Mouse (Mus musculus): ENCODE results near the gene Sgk1.

The Sgk1 gene

DNA sequence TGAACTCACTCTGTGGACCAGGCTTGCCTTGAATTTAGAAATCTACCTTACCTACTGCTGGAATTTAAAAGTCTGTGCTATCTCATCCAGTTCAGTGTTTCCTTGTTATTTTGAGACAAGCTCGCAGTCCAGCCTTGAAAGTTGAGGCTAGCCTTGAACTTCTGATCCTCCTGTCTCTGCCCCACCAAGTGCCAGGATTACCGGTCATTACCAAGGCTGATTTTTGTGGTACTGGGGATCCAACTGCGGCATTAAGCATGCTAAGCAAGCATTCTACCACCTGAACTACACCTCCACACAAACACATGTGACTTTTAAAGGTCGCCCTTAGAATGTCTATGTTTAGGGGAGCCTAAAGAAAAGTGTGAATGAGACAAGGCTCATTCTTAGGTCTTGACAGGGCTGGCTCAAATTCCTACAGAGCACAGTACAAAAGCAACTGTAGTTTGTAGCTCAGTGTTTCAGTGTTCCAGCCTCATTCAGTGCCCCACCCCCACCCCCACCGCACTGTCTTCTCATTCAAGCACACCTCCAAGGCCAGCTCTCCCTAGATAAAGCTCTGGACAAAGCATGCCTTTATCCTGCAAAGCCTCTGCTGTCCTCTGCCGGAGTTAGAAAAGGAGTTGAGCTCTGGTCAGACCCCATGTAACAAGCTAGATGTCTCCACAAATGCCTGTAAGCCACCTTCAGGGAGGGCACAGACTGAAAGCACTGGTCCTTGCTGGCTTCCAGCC, 36.2 kb downstream of the Sgk1 start:
- no peak for DNase-seq (ENCODE audit: low read depth)

DNA sequence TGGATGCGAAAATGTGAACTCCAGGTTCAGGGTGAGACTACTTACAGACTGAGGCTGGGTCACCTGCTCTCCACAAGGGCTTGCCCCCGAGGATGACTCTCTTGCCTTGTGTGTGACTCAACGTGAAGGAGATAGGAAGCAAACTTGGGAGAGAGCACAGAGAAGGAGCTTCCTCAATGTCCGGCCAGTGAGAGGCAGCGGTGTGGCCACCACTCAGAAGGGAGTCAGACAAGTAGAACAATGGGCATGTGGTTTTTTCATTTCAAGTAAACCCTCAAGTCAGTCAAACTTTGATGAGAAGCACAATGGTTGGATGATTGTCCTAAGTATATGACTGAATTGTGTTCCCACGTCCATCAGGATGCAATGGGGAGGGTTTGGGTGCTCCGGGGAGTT, 36.8 kb downstream of the Sgk1 start:
- no peak for DNase-seq (ENCODE audit: low read depth)

DNA sequence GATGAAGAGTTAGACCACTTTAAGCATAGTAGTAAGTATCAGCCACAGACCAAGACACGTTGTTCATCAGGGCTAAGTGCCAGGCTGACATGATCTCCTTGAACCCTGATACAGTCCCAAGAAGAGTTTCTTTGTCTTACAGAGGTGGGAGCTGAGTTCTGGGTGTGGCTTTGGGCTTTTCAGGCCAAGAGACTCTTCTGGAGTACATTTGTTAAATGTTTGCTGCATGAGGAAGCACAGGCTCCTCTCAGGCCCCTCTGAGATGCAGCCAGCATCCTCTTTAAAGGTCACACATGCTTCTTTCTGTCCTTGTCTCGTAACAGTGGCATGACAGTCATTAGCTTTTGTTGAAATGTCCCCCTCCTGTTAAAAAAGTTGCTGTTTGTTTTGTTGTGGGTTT, 38.6 kb downstream of the Sgk1 start:
- DNase-seq (ENCODE audit: low read depth): no peak

DNA sequence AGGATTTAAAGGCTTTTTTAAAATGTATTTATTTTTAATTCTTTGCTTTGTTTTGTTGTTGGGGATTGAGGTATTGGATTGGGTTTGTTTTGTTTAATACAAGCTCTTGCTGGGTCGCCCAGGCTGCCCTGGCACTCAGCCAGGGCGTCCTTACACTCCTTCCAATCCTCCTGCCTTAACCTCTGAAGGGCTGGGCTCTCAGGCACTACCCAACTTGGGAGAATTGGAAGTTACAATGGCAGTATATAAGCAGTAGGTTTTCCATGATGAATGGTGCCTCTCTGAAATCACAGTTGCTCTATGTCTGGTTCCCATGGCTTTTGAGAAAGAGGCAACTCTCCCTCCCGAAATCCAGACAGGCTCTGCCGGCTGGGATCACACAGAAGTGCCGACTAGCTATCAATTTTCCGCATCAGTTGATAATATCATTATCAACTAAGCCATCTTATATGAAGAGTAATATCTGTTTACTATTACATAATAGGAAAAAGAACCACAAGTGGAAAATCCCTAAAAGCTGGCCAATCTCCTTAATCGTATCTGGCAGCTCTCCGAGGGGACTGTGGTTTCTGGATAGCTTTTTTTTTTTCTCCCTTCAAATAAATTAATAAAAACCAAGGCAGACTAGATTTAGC, 40.8 kb downstream of the Sgk1 start:
- peak; percentile 68 for DNase-seq (ENCODE audit: low read depth)

DNA sequence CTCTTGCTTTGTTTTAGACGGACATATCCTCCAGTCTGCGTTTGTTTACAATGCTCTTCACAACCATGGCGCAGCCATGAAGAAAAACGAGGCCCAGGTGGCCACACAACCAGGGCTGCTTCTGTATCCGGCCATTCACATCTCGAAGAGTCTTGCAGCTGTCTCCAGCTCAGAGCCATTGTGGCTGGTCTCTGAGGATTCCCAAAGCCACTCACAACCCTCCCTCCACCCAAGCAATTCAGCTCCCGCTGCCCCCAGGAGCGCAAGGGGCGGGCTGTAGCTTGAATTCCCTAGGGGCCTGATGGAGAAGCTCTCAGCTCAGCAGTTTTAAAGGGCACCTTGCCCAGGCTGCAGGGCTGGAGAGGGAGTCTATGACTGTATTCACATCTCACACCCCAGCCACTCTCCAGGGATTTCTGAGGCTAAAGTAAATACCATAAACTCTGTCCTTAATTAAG, 41.5 kb downstream of the Sgk1 start:
- peak; percentile 60 for DNase-seq (ENCODE audit: low read depth)

DNA sequence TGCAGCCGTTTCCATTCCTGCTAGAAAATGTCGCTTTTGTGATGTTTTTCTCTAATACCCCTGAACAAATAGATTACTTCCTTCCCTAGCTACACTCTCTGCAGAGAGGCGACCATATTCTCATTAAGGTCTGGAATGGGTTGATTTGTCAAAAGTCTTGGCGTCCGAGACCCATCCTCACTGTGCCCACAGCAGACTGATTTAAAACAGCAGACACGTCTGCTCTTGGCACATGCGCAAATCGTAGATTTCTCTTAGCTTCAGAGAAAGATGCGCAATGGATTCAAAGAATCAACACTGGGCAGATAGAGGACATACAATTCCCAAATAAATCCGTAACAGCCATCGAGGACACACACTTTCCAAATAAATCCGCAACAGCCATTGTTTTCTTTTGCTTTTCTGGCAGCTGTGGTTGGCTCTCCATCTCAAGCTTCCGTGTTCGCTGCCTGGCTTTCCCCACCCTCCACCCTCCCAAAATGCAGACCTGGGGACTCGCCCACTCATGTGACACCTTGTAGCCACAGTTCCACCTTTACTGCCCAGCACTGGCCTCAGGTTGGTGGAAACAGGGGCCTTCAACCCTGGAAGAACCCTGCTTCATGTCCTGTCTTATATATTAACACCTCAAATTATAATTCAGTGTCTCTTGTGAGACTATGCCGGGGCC, 42.2 kb downstream of the Sgk1 start:
- no peak for DNase-seq (ENCODE audit: low read depth)

DNA sequence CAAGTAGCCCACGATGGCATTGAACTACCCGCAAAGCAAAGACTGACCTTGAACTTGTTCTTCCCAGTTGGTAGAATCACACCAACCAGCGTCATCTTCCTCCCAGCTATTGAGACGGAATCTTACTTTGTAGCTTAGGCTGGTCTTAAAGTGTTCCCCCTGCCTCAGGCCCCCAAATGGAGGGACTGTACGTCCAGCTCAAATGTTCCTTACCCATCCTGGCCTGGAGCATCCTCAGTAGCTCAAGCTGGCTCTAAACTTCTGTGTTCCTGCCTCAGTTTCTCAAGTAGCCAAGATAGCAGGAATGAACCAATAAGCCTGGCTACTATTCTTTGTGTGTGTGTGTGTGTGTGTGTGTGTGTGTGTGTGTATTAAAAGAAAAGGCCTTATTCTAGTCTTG, 45.0 kb downstream of the Sgk1 start:
- DNase-seq (ENCODE audit: low read depth): no peak

DNA sequence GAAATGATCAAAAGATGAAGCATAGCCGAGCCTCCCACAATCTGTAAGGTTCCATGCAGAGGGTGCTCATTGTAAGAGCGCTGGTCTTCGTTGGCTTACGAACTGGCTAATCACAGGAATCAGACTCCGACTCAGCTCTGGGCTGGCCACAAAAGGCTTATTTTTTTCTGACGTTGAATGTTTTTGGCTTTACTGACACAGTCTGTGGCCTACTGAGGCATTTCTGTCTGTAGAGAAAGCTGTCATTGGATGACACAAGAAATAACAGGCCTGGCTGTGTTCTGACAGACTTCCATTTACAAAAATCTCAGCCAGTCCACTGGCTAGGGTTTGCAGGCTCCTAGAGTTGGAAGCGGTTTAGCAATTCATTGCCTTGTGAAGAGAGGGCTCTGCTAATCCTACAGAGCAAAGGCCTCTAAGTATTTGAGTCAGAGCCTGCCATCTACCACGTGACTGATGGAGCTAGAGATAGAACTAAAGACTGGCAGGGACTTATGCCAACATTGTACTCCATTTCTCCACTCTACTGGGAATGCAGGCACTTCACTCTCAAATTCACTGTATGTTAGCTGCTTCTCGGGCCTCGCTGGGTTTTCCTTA, 48.9 kb downstream of the Sgk1 start:
- peak; percentile 46 for DNase-seq (ENCODE audit: low read depth)

DNA sequence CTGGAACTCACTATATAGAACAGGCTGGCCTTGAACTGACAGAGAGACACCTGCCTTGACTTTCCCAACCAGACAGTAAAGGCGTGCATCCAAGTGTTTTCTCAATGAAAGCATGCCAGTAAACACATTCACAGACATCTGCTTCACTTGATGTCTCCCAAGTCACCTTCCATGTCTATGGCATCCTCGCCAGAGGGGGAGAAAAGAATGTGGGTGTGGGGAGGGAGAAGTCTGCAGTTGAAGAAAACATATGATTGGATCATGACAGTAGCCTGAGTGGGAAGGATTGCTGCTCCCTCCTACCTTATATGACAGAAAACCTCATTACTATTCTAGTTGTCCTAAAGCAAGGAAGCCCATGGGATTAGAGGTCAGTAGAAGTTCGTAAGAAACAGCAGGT, 50.8 kb downstream of the Sgk1 start:
- DNase-seq (ENCODE audit: low read depth): no peak

DNA sequence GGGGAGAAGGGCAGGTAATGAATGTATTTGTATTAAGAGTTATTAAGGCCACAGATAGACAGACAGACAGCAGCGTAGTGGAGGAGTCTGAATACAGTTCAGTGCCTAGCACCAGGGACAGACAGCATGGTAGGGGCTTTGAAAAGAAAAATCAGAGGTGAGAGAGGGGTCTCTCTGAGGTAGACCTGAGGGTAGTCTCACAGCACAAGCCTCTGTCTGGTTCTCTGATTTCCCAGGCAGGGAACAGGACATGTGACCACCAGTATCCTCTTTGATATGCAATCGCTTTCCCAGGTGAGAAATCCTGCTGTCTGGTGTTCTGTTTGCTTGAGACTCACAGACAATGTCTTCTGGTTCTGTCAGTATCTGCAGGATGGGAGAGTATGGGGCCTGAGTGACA, 52.8 kb downstream of the Sgk1 start:
- no peak for DNase-seq (ENCODE audit: low read depth)

DNA sequence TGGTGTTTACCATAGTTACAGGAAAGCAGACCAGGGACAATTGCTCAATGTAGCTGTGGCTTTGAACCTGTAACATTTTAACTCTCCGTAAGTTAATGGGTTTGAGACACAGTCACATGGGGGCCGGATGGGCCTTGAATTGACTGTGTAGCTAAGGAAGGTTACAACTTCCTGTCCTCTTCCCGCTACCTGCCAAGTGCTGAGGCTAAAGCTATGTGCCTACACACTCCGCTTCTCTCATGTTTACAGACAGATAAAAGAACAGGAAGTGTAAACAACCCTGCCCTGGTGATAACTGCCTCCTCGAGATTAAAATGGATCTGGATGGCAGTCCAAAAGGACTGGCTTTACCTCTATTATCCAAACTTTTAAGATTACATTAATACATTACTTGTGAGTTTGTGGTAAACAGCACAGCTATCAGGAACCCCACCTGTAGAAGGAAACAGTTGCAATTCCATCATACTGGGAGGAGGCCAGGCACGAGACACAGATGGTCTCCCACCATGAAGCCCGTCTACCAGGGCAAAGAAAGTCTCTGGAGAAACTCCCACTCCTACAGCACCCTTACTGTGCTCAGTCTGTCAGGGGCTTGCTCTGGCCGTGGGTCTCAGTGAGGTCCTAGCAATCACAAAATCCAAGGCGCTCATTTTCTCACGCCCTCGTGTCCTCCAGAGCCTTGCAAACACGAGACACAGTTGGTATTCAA, 54.7 kb downstream of the Sgk1 start:
- no peak for DNase-seq (ENCODE audit: low read depth)

DNA sequence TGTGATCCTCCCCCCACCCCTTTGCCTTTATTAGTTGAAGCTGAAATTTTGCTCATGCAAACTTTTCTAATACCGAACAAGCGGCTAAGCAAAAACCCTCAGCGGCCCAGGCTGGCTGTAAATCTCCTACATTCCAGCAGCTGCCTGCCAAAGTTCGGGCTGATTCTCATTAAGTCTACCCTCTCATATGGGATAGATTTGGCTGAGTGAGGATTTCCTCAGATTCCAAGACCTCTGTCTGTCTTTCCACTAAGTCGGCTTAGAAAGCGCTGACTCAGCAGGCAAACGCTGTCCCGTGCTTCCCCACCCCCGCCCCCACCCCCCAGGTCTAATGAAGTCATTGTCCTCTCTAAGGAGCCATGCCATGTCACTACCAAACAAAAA, 55.2 kb downstream of the Sgk1 start:
- DNase-seq (ENCODE audit: low read depth): peak; percentile 62

DNA sequence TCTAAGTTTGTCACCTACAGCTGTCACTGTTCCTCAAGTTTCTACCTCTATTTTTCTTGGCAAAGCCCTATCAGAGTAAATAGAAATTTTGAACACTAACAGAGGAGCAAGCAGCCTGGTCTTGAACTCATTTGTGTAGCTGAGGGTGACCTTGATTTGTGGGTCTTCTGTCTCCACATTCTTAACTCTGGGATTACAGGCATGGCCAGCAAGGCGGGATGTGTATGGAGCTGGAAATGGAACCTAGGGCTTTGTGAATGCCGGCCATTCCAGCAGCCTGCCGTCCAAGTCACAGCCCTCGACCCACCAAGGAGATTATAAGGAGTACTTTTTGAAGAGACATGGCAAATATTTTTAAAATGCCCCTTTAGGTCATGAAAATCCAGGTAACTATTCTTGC, 56.2 kb downstream of the Sgk1 start:
- no peak for DNase-seq (ENCODE audit: low read depth)

DNA sequence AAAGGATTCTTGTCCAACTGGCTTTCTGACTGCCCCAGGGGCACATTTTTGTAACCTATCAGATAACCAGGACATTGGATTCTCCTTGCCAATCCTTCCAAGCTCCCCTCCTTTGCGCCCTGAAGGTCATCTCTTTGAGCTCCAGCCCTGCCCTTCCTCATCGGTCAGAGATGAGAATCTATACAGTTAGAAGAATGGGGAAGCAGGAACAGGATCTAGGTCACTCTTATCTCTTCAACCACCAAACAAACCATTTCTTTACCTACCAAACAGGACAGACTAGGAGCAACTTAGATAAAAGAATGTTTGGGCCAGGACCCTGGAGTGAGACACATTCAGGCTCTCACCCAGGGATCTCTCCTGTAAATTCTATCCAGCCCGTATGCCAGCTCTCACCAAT, 59.3 kb downstream of the Sgk1 start:
- no peak for DNase-seq (ENCODE audit: low read depth)

DNA sequence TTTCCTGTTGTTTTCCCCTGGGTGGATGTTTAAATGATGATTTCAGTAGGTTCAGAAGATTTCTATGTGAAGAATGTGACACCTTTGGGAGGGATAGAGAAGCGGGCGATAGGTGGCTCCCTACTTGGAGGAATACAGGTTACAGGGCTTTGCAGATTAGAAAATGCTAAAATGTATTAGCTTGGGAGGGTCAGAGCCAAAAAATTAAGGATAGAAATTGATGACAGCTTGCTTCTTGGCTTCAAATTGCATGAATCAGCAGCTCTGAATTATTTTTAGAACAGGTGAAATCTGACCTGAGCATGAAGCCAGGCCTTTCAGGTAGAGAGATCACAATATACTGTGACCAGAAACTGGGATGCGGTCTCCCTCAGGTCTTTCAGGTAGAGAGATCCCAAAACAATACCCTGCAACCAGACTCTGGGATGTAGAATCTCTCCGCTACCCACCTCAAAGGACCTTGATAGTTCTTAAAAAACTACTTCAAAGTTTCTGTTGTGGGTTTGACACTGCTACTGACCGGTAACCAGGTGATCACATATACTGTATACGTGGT, 61.2 kb downstream of the Sgk1 start:
- DNase-seq (ENCODE audit: low read depth): no peak

DNA sequence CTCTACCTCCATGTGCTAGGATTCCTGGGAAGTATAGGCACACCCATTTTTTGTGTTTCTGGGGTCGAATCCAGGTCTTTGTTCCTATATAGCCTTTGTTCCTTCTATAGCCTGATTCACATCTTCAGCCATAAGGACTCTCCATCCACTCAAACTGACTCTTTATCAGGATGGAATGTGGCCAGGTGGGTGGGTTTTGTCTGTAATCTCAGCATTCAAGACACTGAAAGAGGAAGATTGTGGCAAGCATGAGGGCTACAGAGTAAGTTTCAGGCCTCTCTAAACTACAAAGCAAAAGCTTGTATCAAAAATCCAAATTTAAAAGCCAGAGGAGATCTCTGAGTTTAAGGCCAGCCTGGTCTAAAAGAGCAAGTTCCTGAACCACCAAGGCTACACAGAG, 63.2 kb downstream of the Sgk1 start:
- no peak for DNase-seq (ENCODE audit: low read depth)

DNA sequence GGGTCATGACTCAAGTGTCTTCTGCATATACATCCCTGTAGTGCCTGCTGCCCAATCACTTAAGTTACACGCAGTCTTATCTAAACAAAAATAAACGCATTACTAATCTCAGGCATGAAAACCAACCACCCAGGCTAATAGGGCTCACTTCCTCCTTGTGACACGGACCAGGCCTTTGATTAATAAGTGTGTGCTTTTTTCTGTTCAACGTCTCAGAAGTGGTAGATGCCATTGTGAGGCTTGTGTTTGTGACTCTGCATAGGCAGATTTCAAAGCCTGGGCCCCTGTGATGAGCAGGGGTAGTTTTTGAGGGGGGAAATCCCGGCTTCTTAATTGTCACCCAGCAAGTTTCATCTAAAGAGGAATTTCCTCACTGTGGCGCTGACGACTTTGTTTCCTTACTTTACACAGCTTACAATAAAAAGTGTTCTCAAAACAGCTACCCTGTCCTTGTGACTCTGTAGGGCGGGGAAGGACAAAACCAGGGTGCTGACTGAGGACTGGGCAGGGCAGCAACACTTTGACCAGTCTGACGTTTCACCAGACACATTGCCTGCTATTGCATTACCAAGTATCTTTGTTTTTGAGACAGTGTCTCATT, 64.9 kb downstream of the Sgk1 start:
- no peak for DNase-seq (ENCODE audit: low read depth)

DNA sequence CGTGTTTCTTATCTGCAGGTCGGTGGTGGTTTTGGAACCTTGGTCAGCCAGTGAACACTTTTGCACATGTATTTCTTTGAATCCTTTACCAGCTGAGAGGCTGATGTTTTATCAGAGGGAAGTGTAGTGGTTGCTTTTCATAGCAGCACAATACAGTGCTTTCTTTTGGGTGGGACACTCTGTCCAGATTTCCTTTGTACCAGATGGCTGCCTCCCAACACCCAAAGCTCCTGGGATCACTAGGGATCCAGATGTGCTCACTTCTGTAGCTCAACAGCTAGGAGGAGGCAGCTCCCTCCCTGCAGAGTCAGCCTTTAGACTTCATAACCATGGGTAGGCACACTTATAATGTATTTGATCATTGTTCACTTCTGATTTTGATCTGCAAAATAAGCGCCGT, 70.5 kb downstream of the Sgk1 start:
- no peak for DNase-seq (ENCODE audit: low read depth)

DNA sequence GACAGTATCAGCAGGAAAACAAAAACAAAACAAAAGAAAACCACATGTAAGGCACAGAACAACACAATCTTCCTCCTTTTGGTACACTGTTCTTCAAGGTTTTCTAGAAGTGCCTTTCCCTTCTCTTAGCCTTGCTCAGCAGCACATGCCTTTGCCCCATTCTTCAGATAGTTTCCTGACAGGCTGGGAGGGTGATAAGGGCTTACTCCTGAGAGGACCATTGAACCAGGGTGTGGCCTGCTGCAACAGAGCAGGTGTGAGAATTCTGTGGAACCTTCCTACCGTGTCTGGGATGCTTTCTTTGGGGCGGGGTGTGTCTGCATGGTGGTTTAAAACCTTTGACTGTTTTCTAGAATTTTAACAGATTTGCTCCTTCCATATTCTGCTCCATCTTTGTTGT, 79.1 kb downstream of the Sgk1 start:
- DNase-seq (ENCODE audit: low read depth): no peak

DNA sequence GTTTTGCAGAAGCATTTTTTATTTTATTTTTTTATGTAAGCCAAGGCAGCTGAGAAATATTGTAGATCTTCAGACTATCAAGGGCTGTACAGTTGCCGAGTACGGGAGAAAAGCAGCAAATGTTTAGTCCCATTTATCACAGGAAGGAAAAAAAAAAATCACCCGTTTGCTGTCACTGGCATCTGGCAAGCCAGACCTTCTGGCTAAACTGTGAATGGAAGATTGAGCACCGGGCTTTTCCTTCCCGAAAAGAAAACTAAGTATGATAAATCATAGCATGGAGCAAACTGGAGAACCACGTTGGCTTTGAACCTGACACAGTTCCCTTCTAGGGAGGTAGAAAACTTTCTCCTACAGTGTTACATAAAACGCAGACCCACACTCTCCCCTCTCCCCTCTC, 81.0 kb downstream of the Sgk1 start:
- DNase-seq (ENCODE audit: low read depth): no peak

DNA sequence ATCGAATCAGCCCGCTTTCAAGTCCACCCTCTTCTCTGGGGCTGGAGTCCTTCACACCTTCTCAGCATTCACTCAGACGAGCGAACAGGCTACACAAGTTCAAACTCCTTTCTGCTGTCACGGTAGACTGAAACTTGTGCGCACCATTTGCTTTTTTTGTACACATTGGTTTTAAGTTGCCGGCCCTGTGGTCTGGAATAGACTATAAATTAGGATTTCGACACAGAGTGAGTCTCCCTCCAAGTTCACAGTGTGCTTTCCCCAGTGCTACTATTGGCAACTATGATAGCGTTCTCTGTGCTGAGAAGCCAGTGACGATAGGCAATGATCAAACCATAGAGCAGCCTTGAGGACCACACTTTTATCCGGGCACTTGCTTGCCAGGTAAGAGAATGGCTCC, 91.7 kb downstream of the Sgk1 start:
- DNase-seq (ENCODE audit: low read depth): no peak

DNA sequence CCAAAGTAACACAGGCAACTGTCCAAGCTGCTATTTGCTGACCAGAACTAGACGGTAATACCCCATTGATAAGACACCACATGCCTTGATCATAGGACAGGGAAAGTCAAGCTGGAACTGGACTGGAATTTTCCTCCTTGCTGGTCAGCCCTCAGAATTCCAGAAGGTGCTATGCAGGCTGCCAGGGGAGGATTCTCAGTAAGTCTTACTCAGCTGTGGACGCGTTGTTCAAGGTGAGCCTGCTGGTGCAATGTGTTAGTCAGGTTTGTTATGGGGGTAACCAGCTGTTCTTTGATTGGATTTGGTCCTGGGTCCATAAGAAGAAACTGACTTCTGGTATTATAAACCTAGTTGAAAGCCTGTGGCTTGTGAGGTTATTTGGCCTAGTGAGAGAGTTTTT, 92.8 kb downstream of the Sgk1 start:
- DNase-seq (ENCODE audit: low read depth): no peak

All from fibroblast of lung, adult 2 months (primary cell).